Mouse (Mus musculus): ENCODE measurements at regions not wholly inside any gene's neighbourhood (a gene's known extent, or its start where the extent isn't known, plus 50 kb on each side); places are given as distances from the start of the nearest gene placed in this dataset.

- TF ChIP-seq CTCF (IDR thresholded peaks at IDR 0.05; ENCODE audit: borderline replicate concordance, insufficient read depth, low read depth, low read length) (no peak), POLR2A (IDR thresholded peaks at IDR 0.05; ENCODE audit: borderline replicate concordance, insufficient read depth, low read length) (no peak)
Measured at GRCm38 (mm10) chr15:63651120-63651519, 193.9 kb downstream of the Gsdmc2 start.

All from cerebellum, adult 2 months (tissue).